Mouse (Mus musculus): ENCODE results near the gene Adgrv1. TPM values are rescaled to one million over a fixed set of nuclear protein-coding genes. Genes with fewer than 3 reads are reported as not detected.

Adgrv1 gene
- polyA plus RNA-seq, 1 experiment from 2014 or later: 1.5 TPM

DNA sequence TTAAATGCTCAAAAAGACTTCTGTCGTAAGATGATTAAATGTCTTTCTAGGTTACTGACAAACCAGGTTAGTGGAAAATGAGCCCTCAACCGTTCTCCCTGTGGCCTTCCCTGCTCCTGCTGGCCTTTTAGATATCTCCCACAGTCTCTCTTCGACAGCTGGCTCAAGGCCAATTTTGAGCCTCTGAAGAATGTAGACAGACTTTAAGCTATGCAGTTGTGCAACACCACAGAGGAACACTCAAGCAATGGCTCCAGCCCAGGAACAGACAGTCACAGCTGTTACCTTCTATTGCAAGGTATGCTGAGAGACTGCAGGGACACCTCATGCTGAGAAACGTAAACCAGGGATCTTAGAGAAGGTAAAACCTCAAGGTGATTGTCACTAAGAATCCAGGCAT lies 529.2 kb downstream of the Adgrv1 start:
- Histone ChIP-seq H3K4me2 (no peak overlapping the region), H3K27ac (ENCODE audit: poor library complexity, severe bottlenecking) (peak overlapping the region; percentile 65)
- 22% methylated on average over 4 of the region's 4 CpGs for WGBS

DNA sequence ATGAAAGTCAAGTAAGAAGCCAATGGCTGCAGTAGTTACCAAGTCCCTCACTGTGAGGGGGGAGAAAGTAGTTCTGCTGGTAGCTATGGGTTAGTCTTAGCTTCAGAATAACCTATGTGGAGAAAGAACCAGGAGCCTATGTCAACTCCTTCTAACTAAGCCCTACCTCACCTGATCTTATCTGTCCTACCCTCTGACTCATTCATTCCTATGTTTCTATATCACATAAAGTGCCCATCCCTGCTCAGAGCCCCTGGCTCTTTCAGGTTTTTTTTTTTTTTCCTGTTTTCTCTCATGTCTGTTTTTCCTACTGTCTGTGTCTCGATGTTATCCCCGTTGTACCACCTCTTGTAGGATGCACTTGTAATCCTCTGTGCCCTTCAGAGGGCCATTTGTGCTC lies 536.5 kb downstream of the Adgrv1 start:
- no peaks in the 10 kb centered on the region for H3K9me3 ChIP-seq (replicated peaks)
- H3K4me2 ChIP-seq: no peak overlapping the region
- H3K27me3 ChIP-seq (replicated peaks): no peaks in the 10 kb centered on the region
- no peak overlapping the region for H3K27ac ChIP-seq (ENCODE audit: poor library complexity, severe bottlenecking)
- no peak for ATAC-seq (ENCODE audit: insufficient number of reproducible peaks, low FRiP score)
- WGBS: 71% methylated on average over 2 of the region's 2 CpGs
- H3K4me1 ChIP-seq (replicated peaks): no peaks in the 10 kb centered on the region
- no peaks in the 10 kb centered on the region for H3K36me3 ChIP-seq
- no peak overlapping the region for H3K4me3 ChIP-seq
- H3K9ac ChIP-seq: no peak overlapping the region

More for the DNA sequence above, 529.2 kb downstream of the Adgrv1 start:
- Histone ChIP-seq H3K4me3 (no peak overlapping the region), H3K4me1 (replicated peaks) (peaks cover 27% of the 10 kb centered on the region), H3K9ac (no peak overlapping the region), H3K36me3 (no peaks in the 10 kb centered on the region), H3K27me3 (replicated peaks) (no peaks in the 10 kb centered on the region), H3K9me3 (replicated peaks) (no peaks in the 10 kb centered on the region)
- ATAC-seq (ENCODE audit: insufficient number of reproducible peaks, low FRiP score): peak; percentile 69; the same call in 1 of the 2 replicates

DNA sequence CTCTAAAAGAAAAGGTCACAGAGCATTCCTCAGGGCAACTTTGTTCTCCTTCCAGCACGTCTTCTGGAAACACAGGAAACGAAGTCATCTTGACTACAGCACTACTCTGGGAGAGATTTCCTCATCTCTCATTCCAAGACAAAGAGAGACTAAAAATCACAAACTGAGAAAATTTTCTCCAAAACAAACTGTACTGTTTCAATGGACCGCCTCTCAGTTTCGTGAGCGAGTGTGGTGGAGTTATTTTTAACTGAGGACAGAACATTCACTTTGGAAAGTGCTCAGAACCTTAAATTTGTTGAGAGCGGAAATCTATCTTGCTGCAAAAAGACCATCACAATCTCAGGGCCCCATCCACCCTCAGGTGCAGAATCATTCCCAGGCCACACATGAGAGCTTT lies 538.4 kb downstream of the Adgrv1 start:
- Histone ChIP-seq H3K36me3 (no peaks in the 10 kb centered on the region), H3K4me2 (no peak overlapping the region), H3K9me3 (replicated peaks) (no peaks in the 10 kb centered on the region), H3K4me3 (no peak overlapping the region), H3K27ac (ENCODE audit: poor library complexity, severe bottlenecking) (no peak overlapping the region), H3K4me1 (replicated peaks) (no peaks in the 10 kb centered on the region), H3K27me3 (replicated peaks) (no peaks in the 10 kb centered on the region), H3K9ac (no peak overlapping the region)
- no peak for ATAC-seq (ENCODE audit: insufficient number of reproducible peaks, low FRiP score)
- 61% methylated on average over 6 of the region's 6 CpGs for WGBS

DNA sequence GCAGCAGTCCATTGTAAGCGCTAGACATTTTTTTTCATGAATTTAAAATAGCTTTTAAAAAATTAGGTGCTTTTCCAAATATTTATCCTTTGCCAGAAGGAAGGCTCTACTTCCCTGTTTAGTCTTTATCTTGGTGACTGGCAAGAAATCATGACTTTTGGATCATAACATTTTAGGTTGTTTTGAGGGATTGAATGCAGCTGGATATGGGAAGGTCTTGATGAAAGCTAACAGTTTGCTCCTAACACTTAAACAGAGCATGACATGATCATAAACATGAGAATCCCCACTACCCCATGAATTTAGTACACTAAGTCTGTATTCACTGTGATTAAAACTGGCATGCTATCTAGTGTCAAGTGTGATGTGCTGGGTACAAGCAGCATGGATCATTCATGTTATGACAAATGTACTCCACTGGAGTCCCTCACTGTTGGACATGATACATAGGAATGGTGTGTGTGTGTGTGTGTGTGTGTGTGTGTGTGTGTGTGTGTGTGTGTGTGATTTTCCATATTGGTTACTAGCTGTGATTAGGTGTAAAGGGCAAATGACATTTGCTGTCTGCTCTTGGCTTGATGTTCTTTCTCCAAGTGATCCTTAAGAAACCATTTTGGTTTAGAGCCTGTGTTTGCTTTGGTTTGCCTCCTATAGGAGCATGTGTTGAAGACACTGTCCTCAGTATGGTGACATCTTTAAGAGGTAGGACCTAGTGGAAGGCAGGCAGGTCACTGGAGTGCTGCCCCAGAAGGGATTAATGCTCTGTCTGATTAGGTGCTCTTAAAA lies 542.7 kb downstream of the Adgrv1 start:
- Histone ChIP-seq H3K27ac (ENCODE audit: poor library complexity, severe bottlenecking) (no peak overlapping the region), H3K4me2 (no peak overlapping the region), H3K4me1 (replicated peaks) (no peaks in the 10 kb centered on the region), H3K9ac (no peak overlapping the region), H3K36me3 (no peaks in the 10 kb centered on the region), H3K9me3 (replicated peaks) (peaks cover 7% of the 10 kb centered on the region), H3K27me3 (replicated peaks) (no peaks in the 10 kb centered on the region), H3K4me3 (no peak overlapping the region)
- 92% methylated on average over 1 of the region's 1 CpGs for WGBS
- ATAC-seq (ENCODE audit: insufficient number of reproducible peaks, low FRiP score): no peak

DNA sequence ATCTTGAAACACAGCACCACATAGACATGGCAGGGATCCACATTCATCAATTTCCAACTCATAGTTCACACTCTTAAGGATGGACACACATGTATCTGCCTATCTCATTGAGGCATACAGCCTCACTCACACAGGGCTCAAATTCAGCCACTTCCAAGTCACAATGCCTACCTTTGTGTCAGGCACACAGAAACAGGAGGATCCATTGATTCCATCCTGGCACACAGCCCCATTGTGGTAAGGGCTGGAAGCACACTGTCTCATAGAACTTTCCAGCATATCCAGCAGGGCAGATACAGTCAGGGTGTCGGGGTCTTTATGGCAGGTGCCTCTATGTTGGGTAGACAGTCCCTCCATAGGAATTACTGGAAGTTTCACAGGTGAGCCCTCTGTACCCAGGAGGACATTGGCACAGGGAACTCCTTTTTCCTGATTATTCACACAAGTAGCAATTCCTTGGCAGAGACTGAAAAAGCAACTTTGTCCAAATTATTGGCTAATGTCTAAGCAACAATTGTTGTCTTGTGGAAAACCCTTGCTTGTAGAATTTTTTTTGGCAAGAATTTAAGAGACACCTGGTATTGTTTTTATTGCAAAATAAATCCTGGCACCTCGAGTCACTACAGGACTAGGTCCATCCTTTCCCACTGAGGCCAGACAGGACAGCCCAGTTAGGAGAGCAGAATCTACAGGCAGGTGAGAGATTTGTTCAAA lies 545.8 kb downstream of the Adgrv1 start:
- no peak for ATAC-seq (ENCODE audit: insufficient number of reproducible peaks, low FRiP score)
- H3K4me1 ChIP-seq (replicated peaks): no peaks in the 10 kb centered on the region
- H3K9me3 ChIP-seq (replicated peaks): peaks cover 7% of the 10 kb centered on the region
- H3K9ac ChIP-seq: no peak overlapping the region
- H3K27ac ChIP-seq (ENCODE audit: poor library complexity, severe bottlenecking): no peak overlapping the region
- no peak overlapping the region for H3K4me2 ChIP-seq
- H3K4me3 ChIP-seq: no peak overlapping the region
- whole genome bisulfite sequencing: 54% methylated on average over 2 of the region's 2 CpGs
- no peaks in the 10 kb centered on the region for H3K36me3 ChIP-seq
- H3K27me3 ChIP-seq (replicated peaks): no peaks in the 10 kb centered on the region

DNA sequence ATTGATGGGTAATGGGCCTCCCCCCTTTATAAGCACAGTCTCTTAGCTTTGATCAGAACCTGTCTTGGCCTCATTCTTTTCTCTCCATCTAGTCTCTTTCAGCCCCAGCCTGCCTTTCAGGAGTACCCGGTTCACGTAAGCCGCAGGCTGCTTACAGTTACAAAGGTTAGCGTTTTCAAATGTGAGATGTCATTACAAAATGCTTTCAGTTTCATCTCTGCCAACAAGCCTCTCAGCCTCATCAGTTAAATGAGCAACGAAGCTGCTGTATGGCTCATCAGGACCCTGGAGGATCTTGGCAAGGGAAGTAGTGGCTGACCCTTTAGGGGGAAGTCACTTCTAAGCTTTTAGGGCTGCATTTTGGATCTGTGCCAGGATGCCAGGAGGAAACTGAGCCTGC lies 560.7 kb downstream of the Adgrv1 start:
- Histone ChIP-seq H3K4me3 (no peak overlapping the region), H3K4me2 (no peak overlapping the region), H3K9me3 (replicated peaks) (peaks cover 3% of the 10 kb centered on the region; the same call in 1 of the 2 replicates), H3K36me3 (no peaks in the 10 kb centered on the region), H3K4me1 (replicated peaks) (0 out of 2 replicates have a peak, but pooled peaks cover 5% of the 10 kb centered on the region), H3K9ac (no peak overlapping the region), H3K27ac (ENCODE audit: poor library complexity, severe bottlenecking) (no peak overlapping the region), H3K27me3 (replicated peaks) (no peaks in the 10 kb centered on the region)
- ATAC-seq (ENCODE audit: insufficient number of reproducible peaks, low FRiP score): no peak
- 85% methylated on average over 5 of the region's 5 CpGs for WGBS

DNA sequence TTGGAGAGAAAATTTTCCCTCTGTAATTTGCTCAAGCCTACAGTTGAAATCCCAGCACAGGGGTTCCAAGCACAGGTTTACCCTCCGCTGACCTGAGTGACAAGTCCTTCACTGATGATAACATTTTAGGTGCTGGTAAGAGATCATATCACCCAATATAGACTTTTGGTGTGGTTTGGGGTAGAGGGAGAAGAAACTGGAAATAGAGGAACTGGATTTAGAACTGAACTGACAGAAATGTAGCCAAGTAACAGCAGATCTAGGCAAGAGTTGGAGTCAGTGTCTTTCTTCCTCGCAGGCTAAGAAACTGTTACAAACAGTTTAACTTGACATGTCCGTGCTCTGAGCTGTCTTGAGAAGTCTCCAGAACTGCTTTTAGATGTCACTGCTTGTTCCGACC lies 581.5 kb downstream of the Adgrv1 start:
- Histone ChIP-seq H3K4me1 (replicated peaks) (no peaks in the 10 kb centered on the region), H3K4me2 (no peak overlapping the region), H3K9ac (no peak overlapping the region), H3K27me3 (replicated peaks) (no peaks in the 10 kb centered on the region), H3K27ac (ENCODE audit: poor library complexity, severe bottlenecking) (no peak overlapping the region), H3K36me3 (no peaks in the 10 kb centered on the region), H3K9me3 (replicated peaks) (no peaks in the 10 kb centered on the region), H3K4me3 (no peak overlapping the region)
- ATAC-seq (ENCODE audit: insufficient number of reproducible peaks, low FRiP score): no peak
- WGBS: 79% methylated on average over 4 of the region's 4 CpGs

DNA sequence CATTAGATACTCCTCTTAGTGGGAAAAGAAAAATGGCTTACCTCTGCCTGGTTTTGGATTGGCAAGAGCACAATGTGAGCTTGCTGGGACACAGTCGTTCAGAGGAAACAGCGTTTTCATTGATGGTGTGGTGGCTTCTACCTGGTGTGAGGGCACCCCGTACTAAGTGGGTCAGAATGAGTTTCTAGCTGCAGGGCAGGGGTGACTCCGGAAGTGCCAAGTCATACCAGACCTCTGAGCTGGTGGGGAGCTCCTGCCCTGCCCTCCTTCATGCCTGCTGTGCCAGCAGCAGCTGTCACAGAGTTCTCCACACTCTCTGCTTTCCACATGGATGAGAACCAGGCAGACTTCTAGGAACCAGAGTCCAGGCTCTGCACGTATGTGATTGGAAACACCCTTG lies 582.0 kb downstream of the Adgrv1 start:
- ATAC-seq (ENCODE audit: insufficient number of reproducible peaks, low FRiP score): no peak
- H3K4me2 ChIP-seq: no peak overlapping the region
- no peaks in the 10 kb centered on the region for H3K36me3 ChIP-seq
- H3K27me3 ChIP-seq (replicated peaks): no peaks in the 10 kb centered on the region
- H3K4me3 ChIP-seq: no peak overlapping the region
- H3K27ac ChIP-seq (ENCODE audit: poor library complexity, severe bottlenecking): no peak overlapping the region
- 71% methylated on average over 5 of the region's 5 CpGs for WGBS
- H3K4me1 ChIP-seq (replicated peaks): no peaks in the 10 kb centered on the region
- no peak overlapping the region for H3K9ac ChIP-seq
- no peaks in the 10 kb centered on the region for H3K9me3 ChIP-seq (replicated peaks)

DNA sequence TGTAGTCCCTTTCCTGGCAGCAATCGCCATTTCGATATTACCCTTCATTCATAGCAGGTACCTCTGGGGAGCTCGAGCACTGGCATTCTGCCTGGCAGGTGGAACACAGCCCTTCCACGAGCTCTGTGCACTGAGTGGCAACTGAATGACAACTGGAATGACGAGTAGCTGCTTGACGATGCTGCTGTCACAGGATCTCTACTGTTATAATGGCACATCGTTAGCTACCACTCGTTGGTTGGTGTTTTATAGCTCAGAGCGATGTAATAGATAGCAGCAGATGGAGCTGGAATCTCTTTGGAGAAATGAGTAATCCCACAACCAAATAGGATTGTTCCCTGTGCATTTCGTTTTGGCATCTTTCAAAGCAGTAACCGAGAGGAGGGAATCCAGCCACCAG lies 587.6 kb downstream of the Adgrv1 start:
- Histone ChIP-seq H3K4me1 (replicated peaks) (no peaks in the 10 kb centered on the region), H3K9ac (no peak overlapping the region), H3K36me3 (no peaks in the 10 kb centered on the region), H3K27ac (ENCODE audit: poor library complexity, severe bottlenecking) (no peak overlapping the region), H3K4me3 (no peak overlapping the region), H3K27me3 (replicated peaks) (no peaks in the 10 kb centered on the region), H3K9me3 (replicated peaks) (no peaks in the 10 kb centered on the region), H3K4me2 (no peak overlapping the region)
- ATAC-seq (ENCODE audit: insufficient number of reproducible peaks, low FRiP score): no peak
- WGBS: 76% methylated on average over 11 of the region's 11 CpGs
